Mouse (Mus musculus): ENCODE results near the gene Pim2. TPM values are rescaled to one million over a fixed set of nuclear protein-coding genes. Genes with fewer than 3 reads are reported as not detected.

Pim2 gene
- 6.8 and 14.5 TPM in 2 replicates for polyA plus RNA-seq (2012; rRNA removed)

DNA sequence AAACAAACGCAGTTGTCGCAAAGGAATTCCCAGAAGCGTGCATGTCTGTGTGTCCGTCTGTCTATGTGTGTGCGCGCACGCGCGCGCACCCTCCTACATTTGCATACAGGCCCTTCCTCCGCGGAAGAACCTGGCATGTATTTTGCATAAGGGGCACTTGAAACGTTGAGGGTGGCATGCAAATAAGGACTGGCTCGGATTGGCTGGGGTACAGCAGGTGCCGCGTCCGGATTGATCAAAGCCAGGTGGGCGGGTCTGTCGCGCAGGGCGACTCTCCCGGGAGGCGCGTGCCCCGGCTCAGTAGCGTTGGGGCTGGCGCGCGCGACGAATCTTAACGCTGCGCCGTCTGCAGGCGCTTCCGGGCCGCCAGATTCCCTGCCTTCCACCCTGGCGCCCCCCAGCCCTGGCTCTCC lies at the start of gene Pim2:
Gene Pim2, plus strand, starts transcription at position 256 of the 413 bp plus-strand sequence.
- 12% methylated on average over 20 of the region's 38 CpGs for WGBS
- peak within 1 kb of the TSS; percentile 26 for H3K27ac ChIP-seq (ENCODE audit: insufficient read depth, low read depth, low read length)
- peaks cover 3% of the 10 kb centered on the region; the same call in 1 of the 2 replicates for H3K4me1 ChIP-seq (ENCODE audit: control insufficient read depth, insufficient read depth, insufficient read length, low read length)
- TF ChIP-seq CTCF (IDR thresholded peaks at IDR 0.05; ENCODE audit: extremely low read depth, insufficient read length, insufficient replicate concordance, low read depth, low read length) (no peak), POLR2A (IDR thresholded peaks at IDR 0.05; ENCODE audit: low read depth, low read length) (peak; percentile 76; the same call in 1 of the 2 replicates)
- H3K4me3 ChIP-seq (ENCODE audit: low read depth, low read length) = peak within 1 kb of the TSS; percentile 80
- H3K36me3 ChIP-seq (ENCODE audit: control insufficient read depth, insufficient read depth, low read length) = peaks cover 12% of the 10 kb centered on the region; the same call in 1 of the 2 replicates
- H3K27me3 ChIP-seq (ENCODE audit: control insufficient read depth, insufficient read depth, low read length) = no peaks in the 10 kb centered on the region

DNA sequence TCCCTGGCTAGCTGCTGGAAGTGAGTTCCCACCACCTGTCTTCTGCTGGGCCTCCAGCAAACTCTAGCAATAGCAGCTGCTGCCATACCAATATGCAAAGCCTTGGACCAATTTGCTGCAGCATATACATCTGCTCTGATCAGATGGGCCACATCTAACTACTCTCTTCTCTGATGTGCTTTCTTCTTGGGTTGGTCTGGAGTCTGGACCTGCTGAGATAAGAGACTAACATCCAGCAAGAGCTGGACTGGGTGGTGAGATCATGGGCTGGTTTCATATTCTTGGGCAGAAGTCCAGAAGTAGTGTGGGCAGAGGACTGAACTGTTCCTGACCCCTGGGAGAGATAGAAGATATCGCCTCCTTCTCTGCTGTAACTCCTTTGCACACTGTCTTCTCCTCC lies 40.9 kb upstream of the Pim2 start:
- TF ChIP-seq CTCF (IDR thresholded peaks at IDR 0.05; ENCODE audit: extremely low read depth, insufficient read length, insufficient replicate concordance, low read depth, low read length) (no peak), POLR2A (IDR thresholded peaks at IDR 0.05; ENCODE audit: low read depth, low read length) (no peak)
- 43% methylated on average over 1 of the region's 1 CpGs for whole genome bisulfite sequencing
- no peaks in the 10 kb centered on the region for H3K36me3 ChIP-seq (ENCODE audit: control insufficient read depth, insufficient read depth, low read length)
- H3K27ac ChIP-seq (ENCODE audit: insufficient read depth, low read depth, low read length) = no peak overlapping the region
- no peaks in the 10 kb centered on the region for H3K4me1 ChIP-seq (ENCODE audit: control insufficient read depth, insufficient read depth, insufficient read length, low read length)
- no peak overlapping the region for H3K4me3 ChIP-seq (ENCODE audit: low read depth, low read length)
- H3K27me3 ChIP-seq (ENCODE audit: control insufficient read depth, insufficient read depth, low read length) = no peaks in the 10 kb centered on the region

DNA sequence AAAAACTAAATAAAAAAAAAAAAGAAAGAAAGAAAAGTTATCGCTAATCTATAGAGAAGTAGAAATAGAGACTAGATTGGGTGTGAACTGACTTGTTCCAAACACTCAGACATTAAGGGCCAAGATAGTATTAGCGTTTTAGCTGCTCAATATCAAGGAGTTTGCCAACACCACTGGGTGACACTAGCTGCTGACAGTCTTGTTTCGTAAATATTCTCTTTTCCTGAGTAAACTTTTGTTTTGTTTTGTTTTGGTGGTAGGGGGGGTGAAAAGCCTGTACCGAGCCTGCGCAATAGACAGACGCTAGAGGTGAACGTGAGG lies 37.3 kb upstream of the Pim2 start:
- TF ChIP-seq POLR2A (IDR thresholded peaks at IDR 0.05; ENCODE audit: low read depth, low read length) (no peak), CTCF (IDR thresholded peaks at IDR 0.05; ENCODE audit: extremely low read depth, insufficient read length, insufficient replicate concordance, low read depth, low read length) (no peak)
- H3K27ac ChIP-seq (ENCODE audit: insufficient read depth, low read depth, low read length) = peak overlapping the region; percentile 62; the same call in 1 of the 2 replicates
- no peak overlapping the region for H3K4me3 ChIP-seq (ENCODE audit: low read depth, low read length)
- H3K4me1 ChIP-seq (ENCODE audit: control insufficient read depth, insufficient read depth, insufficient read length, low read length) = peaks cover 7% of the 10 kb centered on the region; the same call in 1 of the 2 replicates
- H3K27me3 ChIP-seq (ENCODE audit: control insufficient read depth, insufficient read depth, low read length) = no peaks in the 10 kb centered on the region
- 13% methylated on average over 7 of the region's 7 CpGs for WGBS
- peaks cover 2% of the 10 kb centered on the region; the same call in 1 of the 2 replicates for H3K36me3 ChIP-seq (ENCODE audit: control insufficient read depth, insufficient read depth, low read length)

DNA sequence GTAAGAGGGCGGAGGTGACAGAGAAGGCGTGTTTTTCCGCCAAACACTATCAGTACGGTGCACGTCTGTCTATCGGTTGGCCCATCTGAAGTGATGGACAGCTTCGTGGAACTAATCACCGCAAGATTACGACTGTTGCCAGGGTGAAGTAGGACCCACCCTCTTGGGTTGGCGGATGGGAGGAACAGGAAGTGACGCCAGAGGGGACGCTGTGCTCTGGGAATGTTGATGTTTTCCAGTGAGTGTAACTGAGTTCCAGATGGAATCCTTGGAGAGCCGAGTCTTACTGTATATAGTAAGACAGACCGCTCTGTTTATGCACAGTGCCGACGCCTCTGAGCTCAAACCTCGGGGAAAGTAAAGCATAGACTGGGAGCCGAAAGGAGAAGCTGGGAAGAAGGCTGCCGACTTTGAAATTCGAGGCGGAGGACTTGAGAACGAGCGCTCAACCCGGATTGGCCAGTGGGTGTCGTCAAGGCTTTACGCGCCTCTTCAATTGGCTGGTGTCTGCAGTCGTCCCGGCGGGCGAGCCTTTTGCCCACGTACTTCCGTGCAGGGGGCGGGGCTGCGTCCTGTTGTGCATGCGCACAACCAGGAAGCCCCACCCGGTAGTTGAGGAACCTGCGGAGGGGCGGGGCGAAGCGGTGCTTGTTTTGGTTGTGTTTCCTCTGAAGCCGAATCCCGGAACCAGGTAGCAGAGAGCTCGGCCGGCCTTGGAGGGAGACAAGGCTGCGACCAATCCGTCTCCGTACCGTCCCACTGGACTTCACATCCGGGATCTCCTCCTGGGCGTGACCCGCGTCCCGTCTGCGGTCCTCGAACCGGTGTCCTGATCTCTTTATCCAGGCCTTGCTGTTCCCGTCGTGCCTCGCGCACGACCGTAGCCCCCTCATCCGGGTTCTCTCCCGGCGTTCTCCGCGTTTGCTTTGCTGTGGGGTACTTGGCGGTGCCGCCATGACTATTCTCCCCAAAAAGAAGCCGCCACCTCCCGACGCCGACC lies 36.6 kb upstream of the Pim2 start, which contains the start of gene Otud5:
Gene Otud5, plus strand, starts transcription at position 202 of the 1,000 bp plus-strand sequence.
- peaks cover 7% of the 10 kb centered on the region; the same call in 1 of the 2 replicates for H3K4me1 ChIP-seq (ENCODE audit: control insufficient read depth, insufficient read depth, insufficient read length, low read length)
- peak within 1 kb of the TSS; percentile 93 for H3K27ac ChIP-seq (ENCODE audit: insufficient read depth, low read depth, low read length)
- TF ChIP-seq POLR2A (IDR thresholded peaks at IDR 0.05; ENCODE audit: low read depth, low read length) = 0 out of 2 replicates have a peak, but pooled peaks have one; percentile 28
- TF ChIP-seq CTCF (IDR thresholded peaks at IDR 0.05; ENCODE audit: extremely low read depth, insufficient read length, insufficient replicate concordance, low read depth, low read length) = no peak
- no peaks in the 10 kb centered on the region for H3K27me3 ChIP-seq (ENCODE audit: control insufficient read depth, insufficient read depth, low read length)
- H3K36me3 ChIP-seq (ENCODE audit: control insufficient read depth, insufficient read depth, low read length) = peaks cover 2% of the 10 kb centered on the region; the same call in 1 of the 2 replicates
- WGBS = 13% methylated on average over 74 of the region's 74 CpGs
- peak within 1 kb of the TSS; percentile 84 for H3K4me3 ChIP-seq (ENCODE audit: low read depth, low read length)

DNA sequence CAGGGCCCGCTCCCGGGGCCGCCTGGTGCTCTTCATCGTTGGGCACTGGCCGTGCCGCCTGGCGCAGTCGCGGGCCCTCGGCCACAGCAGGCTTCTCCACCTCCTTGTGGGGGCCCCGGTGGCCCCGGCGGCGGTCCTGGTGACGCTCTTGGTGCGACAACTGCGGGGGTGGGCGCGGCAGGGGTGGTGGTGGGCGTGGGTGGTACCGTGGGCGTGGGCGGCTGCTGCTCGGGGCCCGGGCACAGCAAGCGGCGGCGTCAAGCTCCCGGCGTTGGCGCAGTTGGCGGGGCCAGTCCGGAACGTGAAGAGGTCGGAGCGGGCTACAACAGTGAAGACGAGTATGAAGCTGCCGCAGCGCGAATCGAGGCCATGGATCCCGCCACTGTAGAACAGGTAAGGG lies 35.7 kb upstream of the Pim2 start:
- H3K36me3 ChIP-seq (ENCODE audit: control insufficient read depth, insufficient read depth, low read length) = peaks cover 2% of the 10 kb centered on the region; the same call in 1 of the 2 replicates
- no peaks in the 10 kb centered on the region for H3K27me3 ChIP-seq (ENCODE audit: control insufficient read depth, insufficient read depth, low read length)
- peak overlapping the region; percentile 93 for H3K27ac ChIP-seq (ENCODE audit: insufficient read depth, low read depth, low read length)
- peak overlapping the region; percentile 84 for H3K4me3 ChIP-seq (ENCODE audit: low read depth, low read length)
- TF ChIP-seq POLR2A (IDR thresholded peaks at IDR 0.05; ENCODE audit: low read depth, low read length) (no peak), CTCF (IDR thresholded peaks at IDR 0.05; ENCODE audit: extremely low read depth, insufficient read length, insufficient replicate concordance, low read depth, low read length) (no peak)
- peaks cover 7% of the 10 kb centered on the region; the same call in 1 of the 2 replicates for H3K4me1 ChIP-seq (ENCODE audit: control insufficient read depth, insufficient read depth, insufficient read length, low read length)
- 13% methylated on average over 42 of the region's 42 CpGs for WGBS

DNA sequence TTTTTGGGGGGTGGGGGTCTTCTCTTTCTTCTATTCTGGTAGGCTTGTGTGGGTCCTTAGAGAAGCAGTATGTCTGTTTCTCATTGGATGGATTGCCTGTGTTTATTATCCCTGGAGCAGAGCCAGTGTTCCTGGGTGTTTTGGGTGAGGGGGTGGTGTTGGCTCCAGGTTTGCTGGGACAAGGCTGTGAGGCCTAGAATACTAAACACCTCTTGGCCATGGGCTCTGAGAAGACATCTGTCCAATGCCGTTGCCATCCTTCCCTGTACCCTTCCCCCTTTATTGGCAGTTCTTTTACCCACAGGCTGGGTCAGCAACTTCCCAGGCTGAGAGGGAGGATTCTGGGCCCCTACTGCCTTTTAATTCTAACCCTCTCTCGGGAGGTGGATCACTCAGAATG lies 30.2 kb upstream of the Pim2 start:
- Histone ChIP-seq H3K27me3 (ENCODE audit: control insufficient read depth, insufficient read depth, low read length) (no peaks in the 10 kb centered on the region), H3K27ac (ENCODE audit: insufficient read depth, low read depth, low read length) (no peak overlapping the region), H3K36me3 (ENCODE audit: control insufficient read depth, insufficient read depth, low read length) (peaks cover 6% of the 10 kb centered on the region; the same call in 1 of the 2 replicates), H3K4me3 (ENCODE audit: low read depth, low read length) (no peak overlapping the region), H3K4me1 (ENCODE audit: control insufficient read depth, insufficient read depth, insufficient read length, low read length) (peaks cover 7% of the 10 kb centered on the region; the same call in 1 of the 2 replicates)
- WGBS = 79% methylated on average over 2 of the region's 2 CpGs
- TF ChIP-seq CTCF (IDR thresholded peaks at IDR 0.05; ENCODE audit: extremely low read depth, insufficient read length, insufficient replicate concordance, low read depth, low read length) (no peak), POLR2A (IDR thresholded peaks at IDR 0.05; ENCODE audit: low read depth, low read length) (no peak)

DNA sequence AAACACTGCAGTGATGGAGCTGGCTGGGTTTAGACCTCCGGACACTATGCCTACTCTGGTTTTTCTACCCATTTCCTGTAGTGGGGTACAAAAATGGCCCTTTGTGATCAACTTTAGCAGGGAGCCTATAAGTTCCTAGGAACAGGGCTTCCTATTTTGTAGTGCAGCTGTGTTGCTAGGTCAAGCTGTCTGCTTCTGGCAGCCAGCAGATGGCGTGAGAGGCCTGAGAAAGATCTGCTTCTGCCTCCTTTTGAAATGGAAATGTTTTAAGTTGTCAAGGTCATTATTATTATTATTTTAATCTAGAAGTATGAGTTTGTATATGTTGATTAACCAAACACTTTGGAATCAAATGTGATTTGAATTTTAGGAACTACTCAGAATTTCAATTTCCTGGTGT lies 23.5 kb upstream of the Pim2 start:
- 25% methylated on average over 2 of the region's 2 CpGs for WGBS
- Histone ChIP-seq H3K4me1 (ENCODE audit: control insufficient read depth, insufficient read depth, insufficient read length, low read length) (no peaks in the 10 kb centered on the region), H3K36me3 (ENCODE audit: control insufficient read depth, insufficient read depth, low read length) (peaks cover 8% of the 10 kb centered on the region), H3K27ac (ENCODE audit: insufficient read depth, low read depth, low read length) (no peak overlapping the region), H3K4me3 (ENCODE audit: low read depth, low read length) (no peak overlapping the region), H3K27me3 (ENCODE audit: control insufficient read depth, insufficient read depth, low read length) (no peaks in the 10 kb centered on the region)
- TF ChIP-seq POLR2A (IDR thresholded peaks at IDR 0.05; ENCODE audit: low read depth, low read length) (no peak), CTCF (IDR thresholded peaks at IDR 0.05; ENCODE audit: extremely low read depth, insufficient read length, insufficient replicate concordance, low read depth, low read length) (peak; percentile 59; the same call in 1 of the 2 replicates)

All from small intestine, adult 2 months (tissue).